Mouse (Mus musculus): ENCODE measurements around the gene Inpp5f. TPM values are rescaled to one million over a fixed set of nuclear protein-coding genes. Genes with fewer than 3 reads are reported as not detected.

Inpp5f gene
- polyA plus RNA-seq, 1 experiment from 2014 or later: 7.2 TPM

DNA sequence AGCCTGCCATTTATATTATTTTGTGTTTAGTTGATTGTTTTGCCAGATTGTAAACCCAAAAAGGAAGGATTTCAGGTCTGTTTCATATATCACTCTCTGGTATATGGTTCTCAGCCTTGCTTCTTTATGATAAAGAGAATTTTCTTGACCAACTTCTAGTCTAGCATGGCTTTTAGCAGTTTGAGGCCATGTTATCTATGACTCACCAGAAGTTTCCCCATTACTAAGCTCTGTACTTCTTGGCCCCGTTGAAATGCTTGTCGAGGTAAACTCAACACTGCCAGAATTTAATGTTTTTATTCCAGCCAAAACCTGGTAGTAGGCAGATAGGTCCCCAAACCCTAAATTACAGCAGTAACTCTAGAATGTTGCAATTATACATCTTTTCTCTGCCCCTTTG lies 132.8 kb downstream of the Inpp5f start:
- 40% methylated on average over 2 of the region's 2 CpGs for WGBS (ENCODE audit: insufficient replicate concordance)
- Histone ChIP-seq H3K27me3 (ENCODE audit: insufficient read depth, low read length) (no peaks in the 10 kb centered on the region), H3K4me1 (ENCODE audit: insufficient read depth) (peaks cover 44% of the 10 kb centered on the region), H3K4me3 (ENCODE audit: low read depth, low read length) (no peak overlapping the region), H3K9me3 (ENCODE audit: low read length) (no peaks in the 10 kb centered on the region), H3K36me3 (replicated peaks; ENCODE audit: insufficient read depth, low read length) (0 out of 2 replicates have a peak, but pooled peaks cover 5% of the 10 kb centered on the region), H3K4me2 (ENCODE audit: low read depth, low read length) (peak overlapping the region; percentile 92), H3K9ac (replicated peaks) (no peak overlapping the region), H3K27ac (ENCODE audit: low read depth) (no peak overlapping the region)
- TF ChIP-seq CTCF (IDR thresholded peaks at IDR 0.05; ENCODE audit: low read depth) (no peak), EP300 (IDR thresholded peaks at IDR 0.05; ENCODE audit: low read depth) (no peak)
- DNase-seq (no peak), ATAC-seq (no peak)

DNA sequence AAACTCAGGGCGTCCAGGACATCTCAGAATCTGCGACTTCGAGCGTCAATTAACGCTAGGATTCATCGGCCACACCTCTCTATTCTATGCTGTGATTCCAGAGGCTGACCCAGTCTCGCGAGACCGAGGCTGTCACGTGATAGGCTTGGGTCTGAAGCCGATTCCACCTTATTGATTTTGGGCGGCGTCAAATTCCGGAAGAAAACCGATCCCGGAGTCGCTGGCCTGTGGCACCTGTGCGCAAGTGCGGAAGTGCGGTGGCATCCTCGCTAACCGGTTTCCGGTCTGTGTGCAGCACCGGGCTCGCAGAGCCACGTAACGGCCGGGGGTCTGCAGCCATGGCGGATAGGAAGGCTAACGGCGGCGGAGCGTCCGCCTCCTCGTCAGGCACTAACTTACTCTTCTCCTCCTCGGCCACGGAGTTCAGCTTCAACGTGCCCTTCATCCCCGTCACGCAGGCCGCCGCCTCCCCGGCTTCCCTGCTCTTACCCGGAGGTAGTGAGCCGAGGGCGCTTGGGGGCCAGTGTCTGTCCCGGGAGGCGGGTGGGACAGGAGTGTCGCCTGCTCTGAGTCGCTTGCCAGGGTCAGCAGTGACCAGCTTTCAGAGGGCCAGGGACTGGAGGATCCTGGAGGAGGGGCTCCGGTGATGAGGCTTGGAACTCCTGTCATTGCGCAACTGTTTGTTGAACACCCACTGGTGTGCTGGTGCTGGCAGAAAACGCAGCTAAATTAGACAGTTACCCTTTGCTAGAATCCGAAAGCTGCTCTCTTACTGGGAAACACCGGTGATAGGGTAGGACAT lies 133.8 kb downstream of the Inpp5f start, which contains the start of gene Sec23ip:
Gene Sec23ip, plus strand, starts transcription at position 260 of the 802 bp plus-strand sequence.
- peak within 1 kb of the TSS; percentile 92 for H3K4me2 ChIP-seq (ENCODE audit: low read depth, low read length)
- peak within 1 kb of the TSS; percentile 97 for H3K27ac ChIP-seq (ENCODE audit: low read depth)
- H3K4me1 ChIP-seq (ENCODE audit: insufficient read depth): peaks cover 46% of the 10 kb centered on the region
- no peaks in the 10 kb centered on the region for H3K9me3 ChIP-seq (ENCODE audit: low read length)
- peak within 1 kb of the TSS; percentile 94 for H3K9ac ChIP-seq (replicated peaks)
- peak within 1 kb of the TSS; percentile 95 for H3K4me3 ChIP-seq (ENCODE audit: low read depth, low read length)
- H3K36me3 ChIP-seq (replicated peaks; ENCODE audit: insufficient read depth, low read length): 0 out of 2 replicates have a peak, but pooled peaks cover 5% of the 10 kb centered on the region
- under 1% methylated on average over 55 of the region's 55 CpGs for WGBS (ENCODE audit: insufficient replicate concordance)
- H3K27me3 ChIP-seq (ENCODE audit: insufficient read depth, low read length): no peaks in the 10 kb centered on the region
- peak; percentile 84 for ATAC-seq
- DNase-seq: peak; percentile 97
- TF ChIP-seq EP300 (IDR thresholded peaks at IDR 0.05; ENCODE audit: low read depth): peak; percentile 92
- TF ChIP-seq CTCF (IDR thresholded peaks at IDR 0.05; ENCODE audit: low read depth): no peak

Other genes starting within 250 kb of the Inpp5f start
- 31.7 and 32.3 TPM in 2 replicates for gene Rgs10, start 192.6 kb upstream of the Inpp5f start, polyA plus RNA-seq (2015; fragmentation: Nextera tagmentation; extraction: Ambion mirVana)
- gene Tial1, start 149.6 kb upstream of the Inpp5f start, polyA plus RNA-seq (2015; fragmentation: Nextera tagmentation; extraction: Ambion mirVana): 10.2 and 11.5 TPM in 2 replicates
- gene Bag3, start 87.7 kb upstream of the Inpp5f start, polyA plus RNA-seq (2015; fragmentation: Nextera tagmentation; extraction: Ambion mirVana): 3.6 and 3.7 TPM in 2 replicates
- gene Mcmbp, start 129.2 kb downstream of the Inpp5f start, polyA plus RNA-seq (2015; fragmentation: Nextera tagmentation; extraction: Ambion mirVana): 19.5 and 19.9 TPM in 2 replicates
- 10.2 and 11.3 TPM in 2 replicates for gene Sec23ip, start 133.6 kb downstream of the Inpp5f start, polyA plus RNA-seq (2015; fragmentation: Nextera tagmentation; extraction: Ambion mirVana)

All from liver, postnatal 0 days (tissue).